Mouse (Mus musculus): ENCODE results near the gene Cpeb4.
A peak's percentile ranks its signal among the peaks of the same experiment; 100 is the strongest.

Cpeb4 gene

DNA sequence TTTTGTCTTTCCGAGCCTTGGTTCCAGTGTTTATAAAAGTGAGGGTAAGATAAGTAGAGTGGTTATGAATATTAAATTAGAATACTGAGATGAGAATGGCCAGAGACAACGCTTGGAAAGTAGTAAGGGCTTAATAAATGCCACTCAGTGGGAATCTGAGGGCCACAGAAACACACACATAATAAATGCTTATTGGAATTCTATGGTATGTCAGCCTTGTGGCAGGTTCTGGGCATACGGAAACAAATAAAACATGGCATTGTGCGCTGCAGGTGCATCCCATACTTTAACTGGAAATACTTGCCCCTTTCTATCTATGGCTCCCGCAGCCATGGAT lies 24.6 kb upstream of the Cpeb4 start:
- DNase-seq = no peak

GRCm38 (mm10) chr11:31848725-31849124 lies 23.3 kb upstream of the Cpeb4 start:
- DNase-seq = no peak

- DNase-seq = no peak
Measured at GRCm38 (mm10) chr11:31850156-31850775, 21.7 kb upstream of the Cpeb4 start.

GRCm38 (mm10) chr11:31850995-31851394 lies 21.0 kb upstream of the Cpeb4 start:
- DNase-seq = no peak

- no peak for DNase-seq
Measured at GRCm38 (mm10) chr11:31851702-31852560, 20.1 kb upstream of the Cpeb4 start.

GRCm38 (mm10) chr11:31854955-31855354 lies 17.1 kb upstream of the Cpeb4 start:
- no peak for DNase-seq

- no peak for DNase-seq
Measured at GRCm38 (mm10) chr11:31857479-31857878, 14.5 kb upstream of the Cpeb4 start.

- no peak for DNase-seq
Measured at GRCm38 (mm10) chr11:31861149-31861890, 10.7 kb upstream of the Cpeb4 start.

- no peak for DNase-seq
Measured at GRCm38 (mm10) chr11:31867976-31868375, 4.0 kb upstream of the Cpeb4 start.

DNA sequence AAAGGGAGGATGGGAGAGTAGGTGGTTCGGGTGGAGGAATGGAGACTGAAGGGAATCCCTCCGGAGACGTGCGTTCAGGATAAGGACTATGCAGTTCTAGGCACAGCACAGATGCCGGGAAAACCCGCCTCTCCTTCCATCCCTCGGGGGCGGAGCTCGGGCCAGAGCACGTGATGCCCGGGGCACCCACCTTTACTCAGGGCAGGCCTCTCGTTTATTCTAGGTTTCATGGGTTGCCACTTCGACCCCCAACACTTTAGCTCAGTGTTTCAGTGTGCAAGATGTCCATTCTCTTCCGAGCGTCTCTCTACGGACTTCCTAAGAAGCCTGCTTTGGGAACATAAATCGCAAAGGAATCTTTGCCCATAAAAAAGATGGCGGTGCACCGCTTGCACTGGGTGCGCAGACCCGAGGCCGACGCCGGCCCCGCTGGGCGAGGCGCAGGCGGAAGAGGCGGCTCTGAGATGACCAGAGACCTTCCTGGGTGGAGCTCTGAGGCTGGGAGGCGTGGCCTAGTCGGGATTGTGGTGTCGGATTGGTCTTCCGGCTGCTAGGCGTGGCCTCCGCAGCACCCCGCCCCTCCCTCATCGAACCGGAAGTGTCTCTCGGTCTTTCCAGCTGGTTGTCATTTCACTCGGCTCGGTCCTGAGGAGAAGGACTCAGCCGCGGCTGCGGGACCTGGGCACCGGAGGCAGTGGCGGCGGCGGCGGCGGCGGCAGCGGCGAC lies 1.6 kb upstream of the Cpeb4 start:
- DNase-seq = peak; percentile 95

- DNase-seq = peak; percentile 67
Measured at GRCm38 (mm10) chr11:31871135-31871541, 873 bp upstream of the Cpeb4 start.

DNA sequence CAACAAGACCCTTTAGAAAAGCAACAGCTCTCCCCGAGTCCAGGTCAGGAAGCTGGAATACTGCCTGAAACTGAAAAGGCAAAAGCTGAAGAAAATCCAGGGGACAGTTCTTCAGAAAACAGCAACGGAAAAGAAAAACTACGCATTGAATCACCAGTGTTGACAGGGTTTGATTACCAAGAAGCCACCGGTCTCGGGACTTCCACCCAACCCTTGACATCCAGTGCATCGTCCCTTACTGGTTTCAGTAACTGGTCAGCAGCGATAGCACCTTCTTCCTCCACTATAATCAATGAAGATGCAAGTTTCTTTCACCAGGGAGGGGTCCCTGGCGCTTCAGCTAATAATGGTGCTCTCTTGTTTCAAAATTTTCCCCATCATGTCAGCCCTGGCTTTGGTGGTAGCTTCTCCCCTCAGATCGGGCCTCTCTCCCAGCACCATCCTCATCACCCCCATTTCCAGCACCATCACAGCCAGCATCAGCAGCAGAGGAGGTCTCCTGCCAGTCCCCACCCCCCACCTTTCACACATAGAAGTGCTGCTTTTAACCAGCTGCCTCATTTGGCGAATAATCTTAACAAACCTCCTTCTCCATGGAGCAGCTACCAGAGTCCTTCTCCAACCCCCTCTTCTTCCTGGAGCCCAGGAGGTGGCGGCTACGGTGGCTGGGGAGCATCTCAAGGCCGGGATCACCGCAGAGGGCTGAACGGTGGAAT lies 693 bp downstream of the Cpeb4 start:
- peak; percentile 29 for DNase-seq

GRCm38 (mm10) chr11:31874071-31874470 lies 2.1 kb downstream of the Cpeb4 start:
- no peak for DNase-seq

- DNase-seq = no peak
Measured at GRCm38 (mm10) chr11:31883671-31884070, 11.7 kb downstream of the Cpeb4 start.

- DNase-seq = no peak
Measured at GRCm38 (mm10) chr11:31885765-31886164, 13.8 kb downstream of the Cpeb4 start.

DNA sequence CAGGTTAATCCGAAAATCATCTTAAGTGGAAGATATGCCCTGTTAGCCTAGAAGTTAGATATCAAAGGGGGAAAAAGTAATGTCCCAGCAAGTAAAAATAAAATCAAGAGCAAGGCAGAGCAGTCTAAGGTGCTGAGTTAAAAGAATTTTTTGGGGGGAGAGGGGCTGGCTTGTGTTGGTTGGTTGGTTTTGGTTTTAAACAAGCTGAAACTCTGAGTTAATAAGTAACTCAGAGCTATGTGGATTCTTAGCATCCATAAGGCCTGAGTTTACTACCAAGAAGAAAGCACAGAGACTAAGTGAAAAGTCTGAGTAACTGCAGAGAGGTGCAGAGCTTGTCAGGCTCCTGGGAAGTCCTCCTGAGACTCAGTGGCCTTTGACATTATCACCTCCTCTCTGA lies 16.2 kb downstream of the Cpeb4 start:
- DNase-seq = no peak

DNA sequence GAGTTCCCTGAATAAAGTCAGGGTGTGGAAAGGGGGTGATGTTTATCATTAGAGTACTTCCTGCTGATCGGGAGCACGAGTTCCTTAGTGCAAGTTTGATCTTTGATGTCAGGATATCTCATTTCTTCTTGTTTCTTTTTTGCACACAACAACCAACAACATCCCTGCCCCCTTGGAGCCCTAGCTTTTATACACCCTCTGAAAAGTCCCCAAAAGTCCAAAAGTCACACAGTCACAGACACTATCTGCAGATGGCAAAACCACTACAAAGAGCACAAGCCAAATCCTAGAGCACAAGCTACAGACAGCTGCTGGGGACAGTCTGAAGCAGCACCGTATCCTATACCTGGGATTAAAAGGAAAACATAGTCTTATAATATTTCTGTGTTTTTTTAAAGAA lies 20.1 kb downstream of the Cpeb4 start:
- no peak for DNase-seq

- no peak for DNase-seq
Measured at GRCm38 (mm10) chr11:31893639-31894038, 21.6 kb downstream of the Cpeb4 start.

DNA sequence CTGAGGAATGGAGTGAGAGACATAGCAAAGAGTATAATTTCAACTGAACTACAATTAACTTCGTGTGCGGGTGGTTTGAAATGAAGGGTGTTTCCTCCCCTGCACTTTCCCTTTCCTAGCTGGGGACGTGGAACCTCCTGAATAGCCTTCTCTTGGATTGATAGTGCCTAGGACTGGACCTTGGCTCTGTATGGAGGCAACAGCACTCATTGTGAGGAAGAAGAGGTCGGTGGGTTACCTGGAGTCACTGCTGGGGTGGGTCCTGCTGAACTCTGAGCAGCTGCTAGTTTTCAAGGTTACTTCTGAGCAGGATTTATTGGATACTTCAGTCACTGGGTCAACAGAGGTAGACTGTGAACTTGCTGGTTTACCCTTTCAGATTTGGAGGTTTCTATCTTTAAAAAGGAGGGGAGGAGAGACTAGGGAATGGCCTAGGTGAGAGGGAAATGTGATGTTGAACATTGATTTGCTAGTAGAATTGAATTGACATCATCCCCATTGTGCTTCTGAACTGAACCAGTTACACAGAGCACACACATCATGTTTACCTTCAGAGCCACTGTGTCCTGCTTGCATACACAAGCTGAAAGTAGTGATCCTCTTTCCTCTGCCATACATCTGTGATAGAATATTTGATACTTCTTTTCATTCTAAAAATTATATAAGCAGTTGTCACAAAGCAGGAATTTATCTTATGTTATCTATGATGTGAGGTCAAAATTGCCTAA lies 24.2 kb downstream of the Cpeb4 start:
- no peak for DNase-seq

DNA sequence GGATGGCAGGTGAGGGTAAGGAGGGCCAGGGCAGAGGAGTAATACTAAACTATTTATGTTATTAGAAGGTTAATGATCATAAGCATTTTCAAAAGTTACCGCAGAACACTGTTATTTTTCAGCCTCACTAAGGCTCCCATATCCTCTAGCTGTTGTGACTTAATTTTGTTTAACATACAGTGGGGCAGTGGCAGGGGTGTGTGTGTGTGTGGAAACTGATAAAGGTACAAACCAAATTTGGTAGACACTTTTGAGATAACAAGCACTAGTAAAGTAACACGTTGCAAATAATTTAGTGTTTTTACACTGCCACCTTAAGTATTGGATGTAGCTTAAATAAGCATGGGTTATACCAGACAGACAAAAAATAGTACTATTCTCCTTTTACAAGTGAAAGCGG lies 24.9 kb downstream of the Cpeb4 start:
- DNase-seq = no peak

DNA sequence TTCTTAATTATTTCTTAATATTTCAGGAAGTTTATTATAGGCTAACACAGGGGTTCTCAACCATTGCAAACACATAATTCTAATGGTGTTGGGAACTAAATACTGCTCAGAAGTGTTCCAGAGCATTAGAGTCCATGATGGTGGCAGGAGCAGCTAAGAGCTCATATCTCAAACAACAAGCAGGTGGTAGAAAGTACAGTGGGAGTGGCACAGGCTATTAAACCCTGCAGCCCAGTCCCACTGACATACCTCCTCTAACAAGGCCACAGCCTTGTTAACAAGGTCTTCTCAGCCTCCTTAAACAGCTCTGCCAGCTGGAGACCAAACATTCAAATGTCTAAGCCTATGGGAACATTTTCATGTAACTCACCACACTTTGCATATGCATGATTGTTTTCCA lies 27.2 kb downstream of the Cpeb4 start:
- DNase-seq = no peak

DNA sequence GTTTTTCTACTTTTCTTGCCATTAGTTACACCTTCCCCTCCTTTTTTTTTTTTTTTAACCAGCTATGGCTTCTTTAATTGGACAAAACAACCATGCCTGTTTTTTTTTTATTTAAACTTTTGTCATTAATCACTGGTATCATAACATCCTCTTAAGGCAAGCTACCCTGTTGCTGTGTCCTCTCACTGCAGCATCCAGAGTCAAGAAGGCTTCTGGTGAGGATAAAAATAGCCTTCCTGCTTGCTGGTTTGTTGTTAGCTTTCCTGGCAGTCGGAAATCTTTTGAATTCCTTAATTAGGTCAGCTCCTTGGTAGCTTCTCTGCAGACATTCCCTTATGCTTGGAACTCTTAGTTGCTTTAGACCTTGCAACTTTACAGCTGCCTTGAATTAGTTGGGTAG lies 28.7 kb downstream of the Cpeb4 start:
- DNase-seq = no peak

Measured in right cerebral cortex, postnatal 4 days (tissue).